In the genomic region with DNA sequence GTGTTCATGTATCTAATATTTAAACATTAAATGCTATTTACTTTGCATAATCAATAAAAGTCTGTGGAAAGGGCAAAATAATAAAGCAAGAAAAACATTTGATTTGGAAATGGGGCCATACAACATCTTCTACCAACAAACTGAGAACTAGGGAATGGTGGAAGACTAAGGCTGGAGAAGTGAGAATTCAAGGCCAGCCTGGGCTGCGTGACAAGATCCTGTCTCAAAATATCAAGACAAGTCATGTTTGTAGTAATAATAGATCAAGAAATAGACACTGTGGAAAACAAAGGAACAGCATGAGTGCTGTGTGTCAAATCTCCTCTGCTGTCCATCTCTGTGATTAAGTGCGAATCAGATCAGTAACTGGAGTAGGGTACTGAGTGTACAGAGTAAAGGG, we compare ENCODE assay signal across 6 mouse cellular contexts.
"Had no signal": no experiment of that assay in that cellular context is flagged by ENCODE, and none has a peak within 500 bp of the region (broad histone marks: within the 10 kb centered on the region; RNA-seq: fewer than 3 reads in every experiment).

No protein-coding gene starts in this region.

- DNase-seq: lung, adult 2 months; lung, postnatal 14 days; lung, postnatal 36 days; right cerebral cortex, postnatal 14 days; thymus, adult 2 months; thymus, postnatal 25 days had no signal
